Mouse (Mus musculus): ENCODE data around the gene Fbxl16.

Gene Fbxl16

GRCm38 (mm10) chr17:25828712-25829557, 20.1 kb downstream of the Fbxl16 start, which contains the start of gene Jmjd8:
Jmjd8 (plus strand) TSS chr17:25828867.
- peak; percentile 88 for DNase-seq (ENCODE audit: low read depth, low spot score)

- no peak for DNase-seq (ENCODE audit: low read depth, low spot score)
These were observed 20.7 kb downstream of the Fbxl16 start for GRCm38 (mm10) chr17:25829558-25830017.

GRCm38 (mm10) chr17:25830200-25830753, 21.4 kb downstream of the Fbxl16 start:
- no peak for DNase-seq (ENCODE audit: low read depth, low spot score)

- no peak for DNase-seq (ENCODE audit: low read depth, low spot score)
These were observed 22.0 kb downstream of the Fbxl16 start for GRCm38 (mm10) chr17:25830806-25831431.

GRCm38 (mm10) chr17:25831451-25832281, 22.8 kb downstream of the Fbxl16 start:
- no peak for DNase-seq (ENCODE audit: low read depth, low spot score)

GRCm38 (mm10) chr17:25832436-25833290, 23.8 kb downstream of the Fbxl16 start:
- DNase-seq (ENCODE audit: low read depth, low spot score): peak; percentile 99

GRCm38 (mm10) chr17:25833291-25833663, 24.4 kb downstream of the Fbxl16 start, which contains the start of gene Stub1:
Stub1 (minus strand) TSS chr17:25833404.
- peak; percentile 93 for DNase-seq (ENCODE audit: low read depth, low spot score)

- DNase-seq (ENCODE audit: low read depth, low spot score): no peak
These were observed 25.2 kb downstream of the Fbxl16 start for GRCm38 (mm10) chr17:25833961-25834594.

GRCm38 (mm10) chr17:25834595-25835222, 25.8 kb downstream of the Fbxl16 start:
- no peak for DNase-seq (ENCODE audit: low read depth, low spot score)

GRCm38 (mm10) chr17:25835301-25835700, 26.4 kb downstream of the Fbxl16 start:
- no peak for DNase-seq (ENCODE audit: low read depth, low spot score)

GRCm38 (mm10) chr17:25835816-25836215, 26.9 kb downstream of the Fbxl16 start:
- DNase-seq (ENCODE audit: low read depth, low spot score): no peak

- DNase-seq (ENCODE audit: low read depth, low spot score): no peak
These were observed 27.7 kb downstream of the Fbxl16 start for GRCm38 (mm10) chr17:25836397-25837075.

GRCm38 (mm10) chr17:25837076-25837410, 28.2 kb downstream of the Fbxl16 start, which contains the start of gene Rhbdl1:
Rhbdl1 (minus strand) TSS chr17:25837295.
- peak; percentile 61 for DNase-seq (ENCODE audit: low read depth, low spot score)

- DNase-seq (ENCODE audit: low read depth, low spot score): peak; percentile 48
These were observed 28.6 kb downstream of the Fbxl16 start for GRCm38 (mm10) chr17:25837533-25837932.

- DNase-seq (ENCODE audit: low read depth, low spot score): no peak
These were observed 30.0 kb downstream of the Fbxl16 start for GRCm38 (mm10) chr17:25838904-25839303.

GRCm38 (mm10) chr17:25839455-25840235, 30.8 kb downstream of the Fbxl16 start:
- DNase-seq (ENCODE audit: low read depth, low spot score): no peak

GRCm38 (mm10) chr17:25840519-25840918, 31.6 kb downstream of the Fbxl16 start:
- DNase-seq (ENCODE audit: low read depth, low spot score): no peak
